Mouse (Mus musculus) G1E (cell line): ENCODE measurements at regions not wholly inside any gene's neighbourhood (a gene's known extent, or its start where the extent isn't known, plus 50 kb on each side); places are given as distances from the start of the nearest gene placed in this dataset.
A peak's percentile ranks its signal among the peaks of the same experiment; 100 is the strongest.
"Not testable (repeated sequence)": the region's sequence is repeated elsewhere in the genome, so short reads cannot be mapped to it uniquely, and the experiment has no call there.

Experiments used
- ATAC-seq: 2 replicates; pipeline ENCODE4 v1.8.0; 2016; ENCODE audit warnings: mild to moderate bottlenecking; ENCODE audit not compliant: insufficient number of reproducible peaks, poor library complexity, low FRiP score, severe bottlenecking; ENCODE audit errors: extremely low read depth
- DNase-seq: peaks from one replicate; pipeline ENCODE4 v3.0.0; 2012; ENCODE audit warnings: low spot score
- H3K27me3 ChIP-seq: 2 replicates; pipeline ENCODE4 v1.6.1; 2012; ENCODE audit warnings: mild to moderate bottlenecking, low read length, inconsistent platforms; ENCODE audit not compliant: insufficient read depth
- H3K36me3 ChIP-seq: replicated peaks from 2 replicates; pipeline ENCODE3; 2012; ENCODE audit warnings: mild to moderate bottlenecking, inconsistent platforms
- H3K4me1 ChIP-seq: 2 replicates; pipeline ENCODE4 v1.6.1; 2012; ENCODE audit warnings: low read depth, low read length, inconsistent platforms, mixed read lengths; ENCODE audit not compliant: insufficient read depth
- H3K4me3 ChIP-seq: 2 replicates; pipeline ENCODE4 v1.5.1; 2012; ENCODE audit warnings: low read depth, mild to moderate bottlenecking, inconsistent platforms, low read length, moderate library complexity, mixed read lengths
- H3K9me3 ChIP-seq: replicated peaks from 2 replicates; pipeline ENCODE4 v1.6.1; 2012; ENCODE audit warnings: inconsistent platforms
- CTCF ChIP-seq: IDR thresholded peaks from 2 replicates; pipeline ENCODE4 v1.5.1; 2012; ENCODE audit warnings: low read depth, low read length, inconsistent platforms, mixed read lengths
- GATA1 ChIP-seq: IDR thresholded peaks from 2 replicates; pipeline ENCODE4 v1.6.1; 2012; ENCODE audit warnings: borderline replicate concordance, low read length, inconsistent platforms, mixed read lengths
- GATA2 ChIP-seq: IDR thresholded peaks from 2 replicates; pipeline ENCODE4 v1.6.1; 2012; ENCODE audit warnings: low read depth, low read length, inconsistent platforms, borderline replicate concordance
- POLR2AphosphoS5 ChIP-seq: IDR thresholded peaks from 2 replicates; pipeline ENCODE4 v1.6.1; 2012; ENCODE audit warnings: low read depth, low read length, inconsistent platforms; ENCODE audit not compliant: insufficient replicate concordance
- TAL1 ChIP-seq: conservative IDR thresholded peaks from 2 replicates; pipeline ENCODE4 v1.6.1; 2012; ENCODE audit warnings: low read depth, low read length, inconsistent platforms, mixed read lengths

- ATAC-seq (no peak), DNase-seq (no peak)
- Histone ChIP-seq H3K9me3 (no peaks in the 10 kb centered on the region), H3K4me1 (no peaks in the 10 kb centered on the region), H3K36me3 (no peaks in the 10 kb centered on the region), H3K4me3 (no peak overlapping the region), H3K27me3 (no peaks in the 10 kb centered on the region)
- TF ChIP-seq GATA1 (no peak), CTCF (no peak), GATA2 (no peak), TAL1 (no peak), POLR2AphosphoS5 (no peak)
These were observed 428.1 kb downstream of the Pom121l12 start for GRCm38 (mm10) chr11:15027213-15027612.

- H3K4me3 ChIP-seq = no peak overlapping the region
- peak; percentile 68; the same call in 1 of the 2 replicates for ATAC-seq
- H3K9me3 ChIP-seq = no peaks in the 10 kb centered on the region
- peaks cover 3% of the 10 kb centered on the region for H3K4me1 ChIP-seq
- no peak for TF ChIP-seq CTCF
- TF ChIP-seq GATA1 = no peak
- TF ChIP-seq GATA2 = no peak
- TF ChIP-seq POLR2AphosphoS5 = no peak
- no peak for TF ChIP-seq TAL1
- H3K27me3 ChIP-seq = no peaks in the 10 kb centered on the region
- peak; percentile 2 for DNase-seq
- H3K36me3 ChIP-seq = no peaks in the 10 kb centered on the region
These were observed 443.1 kb downstream of the Pom121l12 start for GRCm38 (mm10) chr11:15042168-15042567.

- H3K4me1 ChIP-seq, H3K4me3 ChIP-seq, ATAC-seq, DNase-seq, H3K27me3 ChIP-seq, H3K9me3 ChIP-seq, H3K36me3 ChIP-seq: not testable (repeated sequence)
These were observed 490.0 kb downstream of the Pom121l12 start for GRCm38 (mm10) chr11:15088918-15089645.

- H3K36me3 ChIP-seq = no peaks in the 10 kb centered on the region
- peaks cover 30% of the 10 kb centered on the region for H3K4me1 ChIP-seq
- ATAC-seq = peak; percentile 96
- H3K9me3 ChIP-seq = no peaks in the 10 kb centered on the region
- H3K4me3 ChIP-seq = no peak overlapping the region
- no peaks in the 10 kb centered on the region for H3K27me3 ChIP-seq
- peak; percentile 4 for DNase-seq
- peak; percentile 29; the same call in 1 of the 2 replicates for TF ChIP-seq TAL1
- no peak for TF ChIP-seq GATA2
- TF ChIP-seq CTCF = no peak
- TF ChIP-seq POLR2AphosphoS5 = no peak
- TF ChIP-seq GATA1 = no peak
These were observed 497.8 kb downstream of the Pom121l12 start for GRCm38 (mm10) chr11:15096900-15097299.

GRCm38 (mm10) chr11:15108046-15108445, 509.0 kb downstream of the Pom121l12 start:
- no peak for ATAC-seq
- TF ChIP-seq GATA1 = no peak
- no peak for TF ChIP-seq TAL1
- no peak for TF ChIP-seq GATA2
- TF ChIP-seq POLR2AphosphoS5 = no peak
- TF ChIP-seq CTCF = no peak
- H3K27me3 ChIP-seq = no peaks in the 10 kb centered on the region

GRCm38 (mm10) chr11:15113583-15113982, 514.5 kb downstream of the Pom121l12 start:
- Histone ChIP-seq H3K4me3 (no peak overlapping the region), H3K4me1 (no peaks in the 10 kb centered on the region), H3K27me3 (no peaks in the 10 kb centered on the region), H3K36me3 (no peaks in the 10 kb centered on the region), H3K9me3 (no peaks in the 10 kb centered on the region)
- TF ChIP-seq POLR2AphosphoS5 = no peak
- no peak for TF ChIP-seq CTCF
- TF ChIP-seq GATA1 = no peak
- TF ChIP-seq TAL1 = no peak
- no peak for TF ChIP-seq GATA2
- no peak for ATAC-seq
- no peak for DNase-seq

More at GRCm38 (mm10) chr11:15108046-15108445, 509.0 kb downstream of the Pom121l12 start:
- no peak for DNase-seq
- no peak overlapping the region for H3K4me3 ChIP-seq
- no peaks in the 10 kb centered on the region for H3K9me3 ChIP-seq
- H3K4me1 ChIP-seq = no peaks in the 10 kb centered on the region
- no peaks in the 10 kb centered on the region for H3K36me3 ChIP-seq

GRCm38 (mm10) chr11:15125812-15126211, 526.7 kb downstream of the Pom121l12 start:
- Histone ChIP-seq H3K4me3 (no peak overlapping the region), H3K4me1 (no peaks in the 10 kb centered on the region), H3K27me3 (no peaks in the 10 kb centered on the region), H3K9me3 (no peaks in the 10 kb centered on the region), H3K36me3 (no peaks in the 10 kb centered on the region)
- ATAC-seq (no peak), DNase-seq (no peak)
- TF ChIP-seq POLR2AphosphoS5 = no peak
- no peak for TF ChIP-seq TAL1
- no peak for TF ChIP-seq GATA2
- TF ChIP-seq CTCF = no peak
- no peak for TF ChIP-seq GATA1
